Mouse (Mus musculus): ENCODE results near the gene Grk2.

- TF ChIP-seq EP300 (IDR thresholded peaks at IDR 0.05) (no peak), CTCF (IDR thresholded peaks at IDR 0.05) (peak; percentile 87)
Measured at GRCm38 (mm10) chr19:4309776-4310185, 3.8 kb upstream of the Grk2 start.
